Mouse (Mus musculus) neural tube, embryonic 10.5 days (tissue): Measurements from ENCODE around the gene Abcb1b.
"Not testable (repeated sequence)": the region's sequence is repeated elsewhere in the genome, so short reads cannot be mapped to it uniquely, and the experiment has no call there.

Experiments
- DNase-seq: peaks from one replicate; pipeline ENCODE4 v3.0.0-alpha.2; 2017; ENCODE audit warnings: low spot score; ENCODE audit errors: extremely low spot score

Abcb1b gene

GRCm38 (mm10) chr5:8863580-8864337, 65.8 kb downstream of the Abcb1b start:
- DNase-seq = no peak

- DNase-seq = not testable (repeated sequence)
Measured at GRCm38 (mm10) chr5:8865630-8866029, 67.7 kb downstream of the Abcb1b start.

GRCm38 (mm10) chr5:8866366-8866765, 68.4 kb downstream of the Abcb1b start:
- DNase-seq = no peak

GRCm38 (mm10) chr5:8868019-8868418, 70.1 kb downstream of the Abcb1b start:
- DNase-seq = peak; percentile 19

DNA sequence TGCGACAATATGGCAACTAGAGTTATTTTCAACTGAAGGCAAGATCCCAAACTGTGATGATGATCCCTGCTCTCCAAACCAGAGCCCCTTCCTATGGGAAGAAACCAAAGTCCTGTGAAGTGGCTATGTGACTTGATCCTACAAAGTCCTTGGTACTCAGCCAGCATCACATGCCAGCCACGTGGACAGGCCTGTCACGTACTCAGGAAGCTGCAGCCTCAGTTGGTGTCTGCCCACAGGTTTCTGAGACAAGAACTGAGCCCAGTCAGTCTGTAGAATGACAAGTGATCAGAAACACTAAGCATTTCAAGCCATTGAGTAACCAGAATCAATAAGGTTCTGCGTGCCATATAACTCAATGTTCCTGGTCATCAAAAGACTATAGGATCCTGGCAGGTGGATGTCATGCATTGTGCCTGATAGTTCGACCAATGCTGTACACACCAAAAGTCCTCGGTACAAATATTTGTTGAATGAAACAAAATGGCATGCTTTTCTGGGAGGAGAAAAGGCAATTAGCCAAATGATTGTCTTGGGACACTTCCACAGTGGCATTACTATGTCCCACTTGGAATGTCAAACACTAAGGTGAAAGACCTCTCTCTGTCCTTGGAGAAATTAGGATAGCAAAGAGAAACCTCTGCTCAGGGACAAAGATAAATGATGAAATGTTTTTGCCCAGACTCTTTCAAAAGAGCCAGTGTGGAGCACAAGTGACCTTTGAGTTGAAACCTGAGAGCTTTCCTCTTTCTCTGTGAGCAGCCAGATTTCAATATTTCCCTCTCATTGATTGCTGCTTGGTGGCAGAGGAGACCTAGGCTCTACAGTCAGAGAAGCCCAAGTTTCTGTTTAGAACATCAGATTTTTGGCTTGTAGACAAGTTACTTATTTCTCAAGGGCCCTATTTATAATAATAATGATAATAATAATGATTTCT, 75.3 kb downstream of the Abcb1b start:
- no peak for DNase-seq

- no peak for DNase-seq
Measured at GRCm38 (mm10) chr5:8877086-8877485, 79.1 kb downstream of the Abcb1b start.

DNA sequence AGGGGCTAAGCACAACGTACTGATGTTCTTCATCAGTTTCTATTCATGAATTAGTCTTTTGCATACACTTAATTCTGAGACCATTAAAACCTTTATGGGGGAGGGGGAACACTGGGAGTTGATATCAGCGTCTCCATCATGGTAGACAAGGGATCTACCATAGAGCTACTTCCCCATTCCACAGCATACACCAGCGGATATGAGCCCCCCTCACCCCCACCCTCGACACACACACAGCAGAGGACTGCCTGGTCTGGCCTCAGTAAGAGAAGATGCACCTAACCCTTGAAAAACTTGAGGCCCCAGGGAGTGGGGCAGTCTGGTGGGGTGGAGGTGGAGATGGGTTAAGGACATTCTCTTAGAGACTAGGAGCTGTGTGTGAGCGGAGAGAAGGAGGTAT, 79.9 kb downstream of the Abcb1b start:
- DNase-seq = no peak

DNA sequence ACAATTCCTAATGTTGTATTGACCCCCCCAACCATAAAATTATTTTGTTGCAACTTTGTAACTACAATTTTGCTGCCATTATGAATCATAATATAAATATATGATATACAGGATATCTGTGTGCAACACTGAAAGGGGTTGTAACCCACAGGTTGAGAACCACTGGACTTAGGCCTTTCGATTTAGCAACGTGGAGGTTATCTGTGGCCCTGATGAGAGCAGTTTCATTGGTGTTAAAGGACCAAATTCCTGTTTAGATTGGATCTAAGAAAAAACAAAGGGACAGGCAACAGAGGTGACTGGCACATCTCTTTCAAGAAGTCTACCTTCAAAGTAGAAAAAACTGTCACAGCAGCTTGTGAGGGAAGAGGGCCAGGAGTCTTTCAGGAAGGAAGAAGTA, 87.9 kb downstream of the Abcb1b start:
- no peak for DNase-seq

- peak; percentile 65 for DNase-seq
Measured at GRCm38 (mm10) chr5:8893300-8894103, 95.6 kb downstream of the Abcb1b start, which contains the start of gene Abcb4. Gene Abcb4, plus strand, starts transcription at chr5:8893717.

DNA sequence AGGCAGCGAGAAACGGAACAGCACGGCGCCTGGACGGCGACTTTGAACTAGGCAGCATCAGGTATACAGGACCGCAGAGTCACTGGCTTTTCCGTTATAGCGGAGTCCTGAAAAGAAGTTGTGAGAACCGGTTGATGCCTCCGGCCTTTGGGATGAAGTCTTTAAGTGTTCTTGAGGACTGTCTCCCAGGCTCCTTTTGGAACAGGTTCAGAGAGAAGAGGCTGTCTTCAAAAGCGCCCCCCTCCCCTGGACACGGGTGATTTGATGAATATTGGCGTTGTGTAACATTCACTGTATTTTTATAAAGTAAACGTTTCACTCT, 96.1 kb downstream of the Abcb1b start:
- DNase-seq = no peak

DNA sequence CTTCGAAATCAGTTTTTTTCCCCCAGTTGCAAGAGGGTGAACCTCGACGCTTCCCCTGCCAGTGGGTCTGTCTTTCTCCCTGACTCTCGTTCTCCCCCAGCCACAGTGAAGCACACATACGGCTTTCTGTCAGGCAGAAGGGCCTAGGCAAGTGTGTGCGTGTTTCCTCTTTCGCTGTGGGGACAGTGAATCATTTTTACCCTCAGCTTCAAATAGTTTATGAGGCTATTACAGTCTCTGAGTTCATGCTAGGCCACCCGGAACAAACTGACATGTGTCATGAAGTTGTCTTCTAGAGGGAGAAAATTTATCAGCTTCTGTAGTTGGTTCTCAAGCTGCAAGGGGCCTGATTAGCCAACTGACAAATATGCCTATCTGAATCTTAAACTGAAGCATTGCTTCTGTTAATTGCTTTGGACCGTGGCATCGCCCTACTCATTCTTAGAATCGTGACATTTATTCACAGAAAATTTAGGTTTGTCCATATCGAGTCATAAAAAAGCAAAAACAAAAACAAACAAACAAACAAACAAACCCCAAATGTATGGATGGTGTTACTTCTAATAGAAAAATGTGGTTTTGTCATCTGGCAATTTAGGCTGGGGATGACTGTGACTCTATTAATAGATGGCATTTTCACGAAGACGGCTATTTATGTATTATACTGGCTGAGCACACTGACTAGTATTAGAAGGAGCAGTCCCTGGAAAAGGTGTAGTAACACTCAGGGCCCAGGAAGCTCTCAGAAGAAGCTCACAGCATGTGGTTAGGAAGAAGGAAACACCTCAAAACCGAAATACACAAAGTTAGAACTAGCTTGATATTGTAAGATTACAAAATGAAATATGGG, 96.9 kb downstream of the Abcb1b start:
- DNase-seq = no peak

DNA sequence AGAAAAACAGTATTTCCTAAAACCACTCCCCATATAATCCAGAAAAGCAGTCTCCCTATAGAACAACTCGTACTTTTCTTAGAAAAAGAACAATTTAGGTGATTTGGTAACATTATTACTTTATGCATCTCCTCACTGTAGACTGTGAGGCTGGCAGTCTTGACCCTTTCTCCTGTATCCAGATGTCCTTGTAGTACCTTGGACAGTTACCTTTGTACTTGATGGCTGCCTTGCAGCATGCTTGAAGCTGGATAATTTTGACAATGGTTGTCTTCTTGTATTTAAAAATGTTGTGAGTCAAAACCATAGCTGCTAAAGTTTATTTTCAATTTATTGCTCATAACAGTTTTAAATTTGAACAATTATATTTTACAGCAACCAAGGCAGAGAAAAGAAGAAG, 98.3 kb downstream of the Abcb1b start:
- DNase-seq = no peak

DNA sequence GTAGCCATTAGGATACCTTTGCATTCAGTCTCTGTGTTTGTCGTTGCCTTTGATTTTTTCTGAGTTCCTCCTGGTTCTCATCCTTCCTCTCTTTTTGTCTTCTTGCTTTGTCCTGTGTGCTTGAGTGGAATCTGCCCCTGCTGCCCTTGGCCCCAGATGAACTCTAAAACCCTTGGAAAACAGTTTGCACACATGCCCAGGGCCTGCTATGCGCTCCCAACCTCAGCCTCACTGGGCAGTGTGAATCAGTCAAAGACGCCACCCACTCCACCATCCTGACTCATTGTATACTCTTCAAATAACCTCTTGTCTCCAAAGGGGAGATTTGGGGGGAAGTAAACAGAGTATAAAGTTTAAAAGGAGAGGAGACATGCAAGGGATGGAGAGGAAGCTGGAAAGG, 100.3 kb downstream of the Abcb1b start:
- DNase-seq = no peak

- no peak for DNase-seq
Measured at GRCm38 (mm10) chr5:8901001-8901400, 103.1 kb downstream of the Abcb1b start.

- no peak for DNase-seq
Measured at GRCm38 (mm10) chr5:8902141-8902817, 104.3 kb downstream of the Abcb1b start.

DNA sequence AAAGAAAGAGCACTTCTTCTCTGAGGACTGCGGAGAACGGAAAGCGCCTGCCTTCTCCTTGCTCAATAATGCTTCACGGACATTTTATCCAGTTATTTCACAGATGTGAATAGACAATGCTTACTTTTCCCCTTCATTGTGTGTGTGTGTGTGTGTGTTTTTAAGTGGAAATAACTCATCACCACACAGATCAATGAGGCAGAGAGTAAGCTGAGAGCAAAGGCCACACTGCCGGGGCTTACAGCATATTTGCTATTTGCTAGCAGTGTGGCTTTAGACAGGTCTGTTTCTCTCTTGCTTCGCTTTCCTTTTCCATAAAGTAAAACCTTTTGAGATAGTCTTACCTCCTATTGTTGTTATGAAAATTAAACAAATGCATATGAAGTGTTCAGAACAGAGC, 106.6 kb downstream of the Abcb1b start:
- no peak for DNase-seq

- DNase-seq = no peak
Measured at GRCm38 (mm10) chr5:8911567-8912198, 113.7 kb downstream of the Abcb1b start.
